Mouse (Mus musculus) urinary bladder, postnatal 36 days (tissue): ENCODE results near the gene Ttll10.

ENCODE experiments used
- DNase-seq, 2 experiments: peaks; one replicate each; pipeline ENCODE4 v3.0.0; 2022; ENCODE audit warnings: low spot score in 2 of 2, mixed read lengths in 1 of 2

Ttll10 gene

DNA sequence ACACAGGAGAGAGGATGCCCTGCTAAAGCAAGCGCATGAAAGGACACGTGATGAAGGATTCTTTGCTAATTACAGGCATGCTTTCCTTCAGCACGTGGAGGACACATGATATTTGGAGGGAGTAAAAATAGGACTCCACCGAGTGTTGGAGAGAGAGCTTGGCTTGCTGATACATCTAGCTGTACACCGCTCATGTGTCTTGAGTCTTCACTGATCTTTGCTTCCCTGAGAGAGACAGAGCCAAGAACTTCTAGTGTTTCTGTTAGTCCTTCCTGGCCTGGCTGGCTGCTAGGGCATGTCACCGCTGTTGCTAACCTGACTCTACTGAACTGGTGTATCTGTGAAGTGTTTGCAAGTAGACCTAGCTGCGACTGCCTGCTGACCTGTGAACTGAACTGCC is 35.0 kb downstream of the Ttll10 start:
- DNase-seq = no peak

DNA sequence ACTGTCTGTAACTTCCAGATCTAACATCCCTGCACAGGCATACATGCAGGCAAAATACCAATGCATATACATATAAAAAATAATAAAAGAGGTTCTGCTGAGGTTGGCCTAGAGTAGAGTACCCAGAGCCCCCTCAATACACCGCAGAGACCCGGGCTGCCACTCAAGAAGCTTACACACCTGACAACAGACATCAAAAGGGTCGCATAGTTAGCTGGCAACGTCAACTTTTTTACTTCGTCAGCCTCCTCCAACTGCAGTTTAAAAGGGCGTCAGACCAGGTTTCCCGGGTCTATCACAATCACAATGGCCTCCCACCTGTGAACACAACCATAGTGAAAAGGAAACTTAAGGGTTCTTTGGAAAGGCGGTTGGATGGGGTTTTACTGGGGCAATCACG is 35.7 kb downstream of the Ttll10 start:
- no peak for DNase-seq

DNA sequence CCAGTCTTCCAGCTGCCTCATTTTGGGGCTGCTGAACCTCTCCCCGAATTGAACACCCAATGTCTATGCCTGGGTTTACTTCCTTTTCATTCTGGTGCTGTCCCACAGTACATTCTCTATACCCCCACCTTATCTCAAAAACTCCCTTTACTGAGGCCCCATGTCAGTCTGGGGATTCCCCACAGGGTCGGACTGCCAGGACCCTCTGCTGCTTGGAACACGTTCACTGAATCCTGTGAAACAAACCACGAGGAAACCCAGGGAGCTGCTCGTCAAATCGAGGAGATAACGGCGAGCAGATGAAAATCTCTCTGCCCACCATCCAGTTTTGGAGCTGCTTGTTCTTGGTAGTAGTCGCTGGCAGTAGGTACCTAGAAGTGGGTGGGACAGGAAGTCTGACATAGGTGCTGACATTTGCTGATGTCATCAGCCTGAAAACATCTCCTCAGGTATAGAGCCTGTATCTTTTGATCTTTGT is 37.2 kb downstream of the Ttll10 start:
- DNase-seq = no peak

DNA sequence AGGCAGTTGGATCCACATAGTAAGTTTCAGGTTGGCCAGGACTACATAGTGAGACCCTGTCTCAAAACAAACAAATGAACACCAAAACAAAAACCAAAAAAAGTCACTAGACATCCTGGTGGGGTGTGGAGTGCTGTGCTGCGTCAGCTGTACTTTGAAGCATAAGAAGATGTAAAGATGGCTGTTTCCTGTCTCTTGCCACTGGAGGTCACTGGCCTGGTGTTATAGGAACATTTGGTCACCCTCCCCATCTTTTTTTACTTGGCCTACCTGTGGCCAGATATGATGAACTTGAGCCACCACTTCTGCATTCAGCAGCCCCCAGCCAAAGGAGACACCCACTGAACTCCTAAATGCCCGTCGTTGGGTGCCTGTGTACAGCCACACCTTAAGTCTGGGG is 37.8 kb downstream of the Ttll10 start:
- DNase-seq = no peak

DNA sequence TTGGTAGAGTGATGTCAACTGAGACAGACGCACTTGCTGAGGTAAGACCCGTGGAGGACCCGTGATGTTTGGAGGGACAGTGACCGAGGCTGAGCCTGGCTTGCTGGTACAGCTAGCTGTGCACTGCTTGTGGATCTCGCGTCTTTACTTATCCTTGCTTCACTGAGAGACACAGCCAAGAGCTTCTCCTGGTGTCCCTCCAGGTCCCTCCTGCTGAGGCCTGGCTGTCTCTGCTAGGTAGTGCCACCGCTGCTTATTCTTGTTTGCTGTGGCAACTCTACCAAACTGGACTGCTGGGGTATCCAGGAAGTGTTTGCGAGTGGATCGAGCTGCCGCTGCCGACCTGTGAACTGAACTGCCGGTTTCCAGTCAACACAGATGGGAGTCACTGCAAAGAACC is 39.4 kb downstream of the Ttll10 start:
- no peak for DNase-seq

DNA sequence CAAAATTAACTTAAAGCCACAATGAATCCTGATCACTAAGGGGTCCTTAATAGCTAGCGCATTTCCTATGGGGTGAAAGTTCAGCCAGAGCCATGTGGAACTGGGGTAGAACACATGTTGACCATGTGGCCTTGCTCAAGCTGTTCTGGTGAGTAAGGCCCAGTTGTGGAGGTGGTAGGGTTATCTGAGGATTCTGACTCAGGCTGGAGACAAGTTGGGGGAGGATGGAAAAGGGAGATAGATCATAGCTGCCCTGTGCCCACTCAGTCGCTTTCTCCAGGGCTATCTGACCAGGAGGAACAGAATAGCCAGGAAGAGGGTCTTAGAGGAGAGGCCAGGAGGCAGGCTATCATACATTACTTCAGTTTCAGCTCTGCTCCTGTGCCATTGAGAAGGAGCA is 44.8 kb downstream of the Ttll10 start:
- no peak for DNase-seq

DNA sequence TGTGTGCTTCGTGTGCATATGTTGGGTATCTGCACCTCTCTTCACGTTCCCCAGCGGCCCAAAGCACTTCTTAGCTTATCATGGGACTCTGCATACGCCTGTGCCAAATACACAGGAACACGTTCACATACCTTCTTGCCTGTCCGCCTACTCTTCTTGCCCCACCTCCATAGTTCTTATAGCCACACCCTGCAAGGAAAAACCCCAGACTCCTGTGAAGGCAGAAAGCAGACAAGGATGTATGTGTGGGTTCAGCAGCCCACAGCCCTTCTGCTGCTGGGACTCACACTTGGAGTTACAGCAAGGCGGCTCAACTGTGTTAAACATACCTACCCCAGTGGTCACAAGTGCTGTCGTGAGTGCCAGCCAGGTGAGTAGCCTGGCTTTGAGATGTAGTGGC is 45.6 kb downstream of the Ttll10 start, which contains the start of gene Tnfrsf4:
TSS of gene Tnfrsf4 (plus strand) at position 207 of the 400 bp plus-strand sequence.
- no peak for DNase-seq

DNA sequence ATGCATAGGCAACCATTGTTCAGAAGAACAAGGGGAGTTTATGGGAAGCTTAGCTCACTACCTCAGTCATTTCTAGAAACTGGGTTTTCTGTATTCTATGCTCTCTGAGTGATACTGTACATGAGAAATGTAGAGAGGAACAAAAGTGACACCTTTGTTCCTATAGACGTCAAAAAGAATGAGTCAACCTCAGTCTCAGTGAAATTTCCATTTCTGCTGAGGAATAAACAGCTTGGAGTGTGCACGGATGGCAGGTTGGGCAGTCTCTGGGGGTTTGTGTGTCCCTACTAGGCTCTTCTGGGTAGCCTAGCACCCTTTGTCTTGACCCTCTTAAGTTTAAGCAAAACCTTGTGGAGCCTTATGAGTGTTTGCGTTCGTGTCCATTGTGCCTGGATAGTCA is 50.8 kb downstream of the Ttll10 start:
- no peak for DNase-seq

DNA sequence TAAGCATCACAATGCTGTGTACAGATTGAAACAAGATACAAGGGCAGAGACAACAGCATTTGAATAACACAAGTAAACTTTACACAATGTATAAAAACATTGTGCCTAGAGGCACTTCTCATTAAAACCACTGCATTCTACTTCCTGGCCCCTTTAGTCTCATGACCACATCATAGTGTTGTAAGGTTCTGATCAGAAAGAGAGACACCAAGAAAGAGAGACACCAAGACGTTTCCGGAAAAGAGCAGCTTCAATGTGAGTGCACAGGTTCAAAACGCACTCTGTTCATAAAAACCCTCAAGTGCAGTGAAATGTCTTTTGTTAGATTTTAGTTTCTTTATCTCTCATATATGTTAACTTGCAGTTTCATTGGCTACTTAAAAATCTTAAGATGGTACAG is 55.1 kb downstream of the Ttll10 start:
- no peak for DNase-seq

DNA sequence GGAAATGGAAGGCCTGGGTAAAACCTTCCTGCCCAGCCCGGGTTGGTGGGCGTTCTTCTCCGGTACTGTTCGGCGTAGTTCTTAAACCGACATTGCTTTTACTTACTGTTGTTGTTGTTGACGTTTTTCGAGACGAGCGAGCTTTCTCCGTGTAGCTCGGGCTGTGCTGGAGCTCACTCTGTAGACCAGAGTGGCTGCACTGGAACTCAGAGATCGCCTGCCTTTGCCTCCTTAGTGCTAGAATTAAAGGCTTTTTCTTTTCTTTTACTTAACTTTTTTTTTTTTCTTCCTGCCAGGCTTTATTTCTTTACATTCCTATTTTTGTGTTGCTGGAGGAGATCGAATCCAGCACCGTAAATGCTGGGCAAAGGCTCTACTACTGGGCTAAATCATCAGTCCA is 65.6 kb downstream of the Ttll10 start:
- no peak for DNase-seq

DNA sequence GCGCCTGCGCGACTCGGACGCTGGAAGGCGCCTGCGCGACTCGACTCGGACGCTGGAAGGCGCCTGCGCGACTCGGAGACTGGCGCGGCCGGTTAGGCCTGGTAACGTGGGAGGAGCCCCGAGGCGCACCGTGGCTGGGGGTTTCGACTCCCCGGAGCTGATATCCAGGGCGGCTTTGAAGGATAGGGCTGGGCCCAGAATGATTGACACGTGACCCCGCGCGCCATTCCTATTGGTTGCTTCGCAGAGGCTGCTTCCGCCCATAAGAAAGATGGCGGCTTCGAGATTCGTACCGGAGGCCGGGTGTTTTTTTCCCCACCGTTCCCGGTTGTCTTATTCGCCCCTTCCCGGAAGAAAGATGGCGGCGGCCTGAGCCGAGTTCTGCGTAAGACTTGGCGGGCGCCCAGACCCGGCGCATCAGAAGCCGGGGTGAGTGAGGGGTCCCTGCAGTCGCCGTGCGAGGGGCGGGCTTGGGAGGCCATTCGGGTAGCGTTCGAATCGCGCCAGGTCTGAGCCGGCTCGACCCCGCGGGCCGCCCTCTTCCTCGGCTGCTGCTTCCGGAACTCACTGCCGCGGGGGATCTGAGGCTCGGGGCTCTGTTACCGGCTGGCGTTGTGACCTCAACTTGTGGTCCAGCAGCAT is 66.2 kb downstream of the Ttll10 start:
- peak; percentile 96 to 97 for DNase-seq

DNA sequence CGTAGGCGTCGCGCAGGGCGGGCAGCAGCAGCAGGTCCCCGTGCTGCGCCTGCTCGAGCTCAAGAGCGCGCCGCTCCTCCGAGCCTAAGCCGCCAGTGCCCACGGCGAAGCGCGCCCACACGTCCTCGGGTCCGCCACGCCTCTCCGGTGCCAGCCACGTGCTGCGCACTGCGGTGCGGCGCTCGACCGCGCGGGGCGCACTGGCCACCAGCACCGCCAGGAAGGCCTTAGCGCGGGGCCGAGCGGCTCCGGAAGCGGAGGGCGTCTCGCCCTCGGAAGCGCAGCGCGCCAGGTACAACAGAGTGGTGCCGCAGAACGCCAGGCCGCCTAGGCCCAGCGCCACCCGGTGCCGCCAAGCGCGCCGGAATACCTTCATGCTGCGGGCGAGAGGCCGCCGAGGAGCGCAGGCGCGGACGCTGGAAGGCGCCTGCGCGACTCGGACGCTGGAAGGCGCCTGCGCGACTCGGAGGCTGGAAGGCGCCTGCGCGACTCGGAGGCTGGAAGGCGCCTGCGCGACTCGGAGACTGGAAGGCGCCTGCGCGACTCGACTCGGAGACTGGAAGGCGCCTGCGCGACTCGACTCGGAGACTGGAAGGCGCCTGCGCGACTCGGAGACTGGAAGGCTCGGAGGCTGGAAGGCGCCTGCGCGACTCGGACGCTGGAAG is 66.8 kb downstream of the Ttll10 start, which contains the start of the genes B3galt6 and Sdf4:
TSS of gene B3galt6 (minus strand) at position 409 of the 665 bp plus-strand sequence.
TSS of gene Sdf4 (plus strand) at position 632 of the 665 bp plus-strand sequence.
- DNase-seq = peak; percentile 77 to 79

DNA sequence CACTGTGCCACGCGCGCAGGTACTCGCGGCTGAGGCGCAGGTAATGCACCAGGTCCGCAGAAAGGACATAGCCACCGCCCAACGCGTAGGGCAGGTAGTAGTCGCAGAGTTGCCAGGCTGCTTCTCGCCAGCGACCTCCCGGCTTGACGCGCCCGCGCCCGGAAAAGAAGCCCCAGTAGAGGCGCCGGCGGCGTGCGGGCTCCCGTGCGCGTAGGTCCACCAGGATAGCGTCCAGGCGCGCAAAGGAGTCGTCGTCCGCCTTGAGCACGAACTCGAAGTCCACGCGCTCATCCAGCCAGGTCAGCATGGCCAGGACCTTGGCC is 67.3 kb downstream of the Ttll10 start:
- DNase-seq = no peak

DNA sequence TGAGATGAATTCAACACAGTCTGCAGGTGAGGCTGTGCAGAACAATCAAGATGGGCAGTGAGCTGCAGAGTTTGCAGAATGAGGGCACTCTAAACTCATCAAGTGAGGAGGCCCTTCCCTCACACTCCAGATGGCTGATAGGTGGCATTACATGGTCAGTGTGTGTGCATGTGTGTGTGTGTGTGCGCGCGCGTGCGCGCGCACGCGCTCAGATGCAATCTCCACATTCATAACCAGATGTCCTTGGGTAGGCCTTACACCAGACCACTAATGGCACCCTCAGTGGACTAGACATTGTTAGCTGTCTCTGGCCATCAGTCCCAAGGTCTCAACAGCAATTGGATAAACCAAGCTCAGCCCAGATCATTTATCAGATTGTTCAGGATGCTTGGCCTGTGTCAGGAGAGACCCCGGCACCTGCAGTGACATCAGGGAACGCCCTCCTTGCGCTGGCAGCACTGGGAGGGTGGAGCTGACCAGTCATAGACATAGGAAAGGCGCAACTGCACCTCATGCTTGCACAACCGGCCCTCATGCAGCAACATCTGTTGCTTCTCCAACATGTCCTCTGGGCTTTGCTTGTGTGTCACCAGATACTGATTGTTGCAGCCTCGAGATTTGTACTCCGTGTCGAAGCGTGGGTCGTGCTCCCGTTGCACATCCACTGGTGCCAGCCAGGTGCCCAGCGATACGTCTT is 67.9 kb downstream of the Ttll10 start:
- DNase-seq = peak in 1 of 2 experiments; percentile 24
